Mouse (Mus musculus) limb, embryonic 13.5 days (tissue): ENCODE measurements around the gene Mrap2. TPM values are rescaled to one million over a fixed set of nuclear protein-coding genes. Genes with fewer than 3 reads are reported as not detected.
"Not testable (repeated sequence)": the region's sequence is repeated elsewhere in the genome, so short reads cannot be mapped to it uniquely, and the experiment has no call there.

ENCODE experiments used
- ATAC-seq: fragments of 200-750 bp; cut with Nextera tagmentation; 2 replicates; pipeline ENCODE4 v1.8.0; 2017; ENCODE audit warnings: low read depth, moderate number of reproducible peaks, moderate TSS enrichment; ENCODE audit not compliant: low FRiP score
- H3K27ac ChIP-seq: fragments of 300-500 bp; sonication (generic); 2 replicates; pipeline ENCODE4 v1.5.1; 2015; ENCODE audit warnings: inconsistent platforms, mild to moderate bottlenecking, moderate library complexity
- H3K27me3 ChIP-seq: fragments of 300-500 bp; sonication (generic); 2 replicates; pipeline ENCODE4 v1.6.1; 2015; ENCODE audit warnings: mild to moderate bottlenecking, inconsistent platforms
- H3K36me3 ChIP-seq: fragments of 300-500 bp; sonication (generic); 2 replicates; pipeline ENCODE4 v1.6.1; 2015; ENCODE audit warnings: inconsistent platforms, mild to moderate bottlenecking, moderate library complexity
- H3K4me1 ChIP-seq: fragments of 300-500 bp; sonication (generic); 2 replicates; pipeline ENCODE4 v1.6.1; 2015; ENCODE audit warnings: inconsistent platforms
- H3K4me2 ChIP-seq: fragments of 300-500 bp; sonication (generic); replicated peaks from 2 replicates; pipeline ENCODE4 v1.6.1; 2015; ENCODE audit warnings: inconsistent platforms, mild to moderate bottlenecking, moderate library complexity
- H3K4me3 ChIP-seq: fragments of 300-500 bp; sonication (generic); 2 replicates; pipeline ENCODE4 v1.5.1; 2015; ENCODE audit warnings: moderate library complexity, mild to moderate bottlenecking, inconsistent platforms
- H3K9ac ChIP-seq: fragments of 300-500 bp; sonication (generic); 2 replicates; pipeline ENCODE4 v1.6.1; 2015; ENCODE audit warnings: mild to moderate bottlenecking, inconsistent platforms
- H3K9me3 ChIP-seq: fragments of 300-500 bp; sonication (generic); 2 replicates; pipeline ENCODE4 v1.6.1; 2016; ENCODE audit warnings: inconsistent platforms
- WGBS: fragments of 180-500 bp; shearing (Covaris S2); methylation state at CpG from one replicate; pipeline ENCODE4 v1.1.7; 2015; 5-methylcytosine and 5-hydroxymethylcytosine counted together
- polyA plus RNA-seq: library from polyadenylated mRNA; unstranded; fragments of >200 nt; fragmentation: Nextera tagmentation; extraction: Ambion mirVana; gene quantifications from 2 replicates; pipeline ENCODE4 v1.2.1, GENCODE M21; 2015

Mrap2 gene
- 0.18 and 0.38 TPM in 2 replicates for polyA plus RNA-seq

DNA sequence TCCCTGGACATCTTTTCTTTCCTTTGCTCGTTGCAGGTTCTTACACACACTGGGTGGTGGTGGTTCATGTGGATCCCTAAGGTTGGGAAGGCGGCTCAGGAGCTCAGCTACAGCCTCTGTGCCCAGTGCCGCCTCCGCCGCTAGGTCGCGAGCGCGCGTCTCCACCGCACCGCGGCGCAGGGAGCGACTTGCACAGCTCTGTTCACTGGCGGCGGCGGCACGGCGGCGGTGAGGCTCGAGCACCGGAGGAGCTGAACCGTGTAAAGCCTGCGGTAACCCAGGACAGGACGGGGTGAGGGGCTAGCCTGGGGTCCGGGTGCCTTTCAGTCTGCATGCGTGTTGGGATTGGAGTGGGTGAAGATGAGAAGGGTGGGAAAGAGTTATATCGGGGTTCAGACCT lies at the start of gene Mrap2:
Gene Mrap2 (plus strand): TSS at position 201 of the 400 bp plus-strand sequence.
- Histone ChIP-seq H3K4me3 (peak within 1 kb of the TSS; percentile 40), H3K4me2 (peak within 1 kb of the TSS; percentile 65), H3K27me3 (peaks cover 55% of the 10 kb centered on the region), H3K36me3 (no peaks in the 10 kb centered on the region), H3K9ac (peak within 1 kb of the TSS; percentile 43), H3K27ac (no peak within 1 kb of the TSS), H3K9me3 (no peaks in the 10 kb centered on the region), H3K4me1 (peaks cover 13% of the 10 kb centered on the region)
- 1% methylated on average over 29 of the region's 29 CpGs for WGBS
- peak; percentile 79 for ATAC-seq

DNA sequence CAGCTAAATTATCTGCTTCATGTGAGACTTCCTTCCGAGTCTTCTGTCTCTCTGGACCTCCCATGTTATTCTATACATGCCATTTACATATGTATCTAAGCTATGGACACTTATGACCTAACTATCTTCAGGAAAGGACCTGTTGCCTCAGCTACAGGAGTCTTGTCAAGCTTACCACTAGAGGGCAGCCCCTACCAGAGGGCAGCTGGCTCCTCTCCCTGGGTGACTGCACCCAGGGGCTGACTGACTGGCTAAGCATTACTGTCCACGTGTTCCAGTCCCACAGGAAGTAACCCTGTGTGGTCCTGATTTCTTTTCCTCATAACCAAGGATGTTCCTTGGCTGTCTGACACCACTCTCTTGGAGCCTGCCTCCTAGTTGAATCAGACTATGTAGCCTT lies 46.1 kb upstream of the Mrap2 start:
- Histone ChIP-seq H3K36me3 (no peaks in the 10 kb centered on the region), H3K4me1 (no peaks in the 10 kb centered on the region), H3K9me3 (no peaks in the 10 kb centered on the region), H3K4me2 (no peak overlapping the region), H3K9ac (no peak overlapping the region), H3K4me3 (no peak overlapping the region), H3K27ac (no peak overlapping the region), H3K27me3 (no peaks in the 10 kb centered on the region)
- WGBS = 66% methylated on average over 2 of the region's 2 CpGs
- ATAC-seq = no peak

DNA sequence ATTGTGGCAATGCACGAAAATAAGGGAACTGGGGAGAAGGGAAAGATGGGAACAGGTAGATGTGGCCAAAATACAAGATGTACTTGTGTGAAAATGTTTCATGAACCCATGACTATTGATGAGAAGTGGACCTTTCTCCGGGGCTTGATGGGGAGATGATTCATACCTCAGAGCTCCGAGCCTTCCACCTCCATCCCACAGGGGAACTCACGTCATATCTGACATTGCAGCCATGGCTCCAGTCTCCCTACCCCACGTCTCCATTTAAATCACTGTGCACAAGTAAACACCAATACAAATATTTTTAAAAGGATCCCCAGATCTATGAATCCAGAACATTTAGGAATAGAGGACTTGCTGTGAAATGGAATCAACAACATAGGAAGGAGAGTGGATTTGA lies 29.1 kb upstream of the Mrap2 start:
- no peak for ATAC-seq
- no peak overlapping the region for H3K4me2 ChIP-seq
- no peak overlapping the region for H3K9ac ChIP-seq
- 84% methylated on average over 5 of the region's 5 CpGs for WGBS
- H3K4me3 ChIP-seq = no peak overlapping the region
- H3K27me3 ChIP-seq = no peaks in the 10 kb centered on the region
- no peaks in the 10 kb centered on the region for H3K9me3 ChIP-seq
- no peak overlapping the region for H3K27ac ChIP-seq
- H3K36me3 ChIP-seq = no peaks in the 10 kb centered on the region
- H3K4me1 ChIP-seq = no peaks in the 10 kb centered on the region

DNA sequence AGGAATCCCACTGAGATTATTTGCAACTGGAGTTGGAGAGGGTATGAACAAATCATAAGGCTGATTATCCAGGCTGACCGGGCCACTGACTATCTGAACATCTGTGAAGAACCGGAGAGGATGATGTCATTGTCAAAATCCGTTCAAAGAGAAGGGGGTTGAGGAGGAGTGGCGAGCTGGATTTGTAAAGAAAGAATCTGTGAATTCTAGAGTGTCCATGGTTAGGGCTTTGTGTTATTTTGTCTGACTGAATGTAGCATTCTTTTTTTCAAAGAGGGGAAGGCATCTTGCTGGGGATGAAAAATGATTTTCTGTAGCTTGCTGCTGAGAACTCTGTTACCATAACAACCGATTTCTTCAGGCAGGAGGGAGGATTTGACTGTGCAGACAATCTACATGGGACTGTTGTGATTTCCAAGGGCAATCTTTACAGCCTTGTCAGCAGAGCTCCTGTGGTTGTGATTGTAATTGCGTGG lies 28.6 kb upstream of the Mrap2 start:
- no peak for ATAC-seq
- no peaks in the 10 kb centered on the region for H3K9me3 ChIP-seq
- H3K4me2 ChIP-seq = no peak overlapping the region
- H3K36me3 ChIP-seq = no peaks in the 10 kb centered on the region
- H3K27me3 ChIP-seq = no peaks in the 10 kb centered on the region
- no peaks in the 10 kb centered on the region for H3K4me1 ChIP-seq
- WGBS = 72% methylated on average over 6 of the region's 6 CpGs
- H3K9ac ChIP-seq = no peak overlapping the region
- no peak overlapping the region for H3K27ac ChIP-seq
- no peak overlapping the region for H3K4me3 ChIP-seq

DNA sequence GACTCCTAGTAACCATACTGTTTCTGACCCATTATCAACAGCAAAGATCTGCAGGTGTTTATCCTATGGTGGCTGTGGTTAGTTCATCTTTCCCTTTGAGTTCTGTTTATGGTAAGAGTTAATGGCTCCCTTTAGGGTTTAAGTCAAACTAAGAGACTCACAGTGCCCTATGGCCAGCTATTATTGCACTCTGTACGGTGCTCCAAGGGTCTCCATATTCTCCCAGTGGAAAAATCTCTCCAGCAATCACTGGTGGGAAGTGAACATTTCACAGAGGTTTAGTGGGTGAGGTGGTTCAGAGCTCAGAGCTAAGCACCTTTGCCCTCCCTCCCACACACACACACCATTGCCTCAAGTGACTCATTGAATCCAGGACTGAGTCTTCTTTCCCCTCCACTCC lies 28.1 kb upstream of the Mrap2 start:
- WGBS = 56% methylated on average over 1 of the region's 1 CpGs
- ATAC-seq = no peak
- no peaks in the 10 kb centered on the region for H3K9me3 ChIP-seq

DNA sequence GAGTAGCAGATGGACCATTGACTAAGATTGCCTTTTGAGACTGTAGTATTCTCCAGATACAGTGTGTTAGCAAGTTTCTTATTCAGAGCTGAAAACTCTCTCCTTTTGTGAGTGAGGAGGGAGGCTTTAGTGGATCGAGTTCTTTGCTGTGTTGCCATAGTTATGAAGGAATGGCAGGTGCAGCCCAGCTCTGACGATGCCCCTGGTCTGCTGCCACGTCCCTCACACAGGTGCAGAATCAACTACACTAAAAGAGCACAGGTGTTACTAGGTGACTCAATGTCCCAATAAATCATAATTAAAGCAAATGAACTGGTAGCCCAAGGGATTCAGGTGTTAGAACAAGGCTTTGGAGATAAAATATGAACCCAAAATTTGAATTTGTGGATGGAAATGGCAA lies 25.1 kb upstream of the Mrap2 start:
- Histone ChIP-seq H3K4me2 (no peak overlapping the region), H3K9ac (no peak overlapping the region), H3K36me3 (no peaks in the 10 kb centered on the region), H3K9me3 (no peaks in the 10 kb centered on the region), H3K27ac (no peak overlapping the region), H3K27me3 (no peaks in the 10 kb centered on the region), H3K4me3 (no peak overlapping the region), H3K4me1 (0 out of 2 replicates have a peak, but pooled peaks cover 4% of the 10 kb centered on the region)
- 0 out of 2 replicates have a peak, but pooled peaks have one; percentile 12 for ATAC-seq
- 43% methylated on average over 3 of the region's 3 CpGs for WGBS

More for the DNA sequence above, 28.1 kb upstream of the Mrap2 start:
- Histone ChIP-seq H3K27me3 (no peaks in the 10 kb centered on the region), H3K9ac (no peak overlapping the region), H3K4me3 (no peak overlapping the region), H3K4me2 (no peak overlapping the region), H3K36me3 (no peaks in the 10 kb centered on the region), H3K4me1 (no peaks in the 10 kb centered on the region), H3K27ac (no peak overlapping the region)

DNA sequence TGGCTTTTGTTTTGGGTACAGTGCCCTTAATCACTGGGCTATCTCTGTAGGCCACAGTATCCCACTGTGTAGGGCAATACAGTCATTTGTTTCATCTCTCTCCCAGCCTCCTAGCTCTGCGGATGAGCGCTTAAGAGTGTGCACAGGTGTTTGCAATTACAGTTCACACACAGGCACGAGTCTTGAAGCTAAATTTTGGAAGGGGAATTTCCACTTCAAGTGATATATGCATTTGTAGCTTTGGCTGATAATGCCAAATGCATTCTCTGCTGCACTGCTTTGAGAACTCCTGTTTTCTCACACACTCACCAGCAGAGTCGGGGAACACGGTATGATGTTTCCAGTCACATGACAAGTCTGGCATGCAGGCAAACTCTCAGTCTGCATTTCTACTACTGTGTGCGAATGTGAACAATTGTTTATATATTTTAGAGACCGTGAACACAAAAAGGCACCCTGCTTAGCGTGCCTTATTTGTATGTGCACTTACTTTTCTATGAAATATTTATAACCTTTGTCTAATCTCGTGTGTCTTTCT lies 22.1 kb upstream of the Mrap2 start:
- no peak overlapping the region for H3K4me2 ChIP-seq
- no peak overlapping the region for H3K27ac ChIP-seq
- 45% methylated on average over 9 of the region's 9 CpGs for WGBS
- no peak overlapping the region for H3K4me3 ChIP-seq
- H3K9me3 ChIP-seq = no peaks in the 10 kb centered on the region
- no peak overlapping the region for H3K9ac ChIP-seq
- H3K27me3 ChIP-seq = no peaks in the 10 kb centered on the region
- peak; percentile 57; the same call in 1 of the 2 replicates for ATAC-seq
- H3K36me3 ChIP-seq = no peaks in the 10 kb centered on the region
- H3K4me1 ChIP-seq = 0 out of 2 replicates have a peak, but pooled peaks cover 4% of the 10 kb centered on the region

DNA sequence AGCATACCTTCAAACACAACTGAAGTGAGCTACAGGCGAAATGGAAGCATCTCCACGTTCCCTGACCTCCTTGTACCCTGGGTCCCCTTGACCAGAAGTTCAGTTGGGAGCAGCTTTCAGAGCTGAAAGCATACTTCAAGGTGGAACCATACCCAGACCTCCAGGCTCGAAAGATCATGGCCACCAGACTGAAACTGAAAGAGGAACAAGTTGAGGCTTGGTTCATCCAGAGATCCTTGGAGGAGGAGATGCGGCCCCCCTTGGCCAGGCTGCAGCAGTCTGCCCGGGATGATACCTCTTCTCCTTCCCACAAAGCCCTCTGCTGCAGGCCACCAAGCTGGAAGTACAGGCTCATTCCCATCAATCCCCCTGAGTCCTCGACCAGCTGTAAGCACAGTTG lies 17.1 kb upstream of the Mrap2 start:
- not testable (repeated sequence) for H3K27me3 ChIP-seq, H3K27ac ChIP-seq, H3K4me3 ChIP-seq, H3K9me3 ChIP-seq, H3K4me1 ChIP-seq, ATAC-seq, H3K36me3 ChIP-seq, H3K9ac ChIP-seq, H3K4me2 ChIP-seq
- 86% methylated on average over 6 of the region's 6 CpGs for WGBS

DNA sequence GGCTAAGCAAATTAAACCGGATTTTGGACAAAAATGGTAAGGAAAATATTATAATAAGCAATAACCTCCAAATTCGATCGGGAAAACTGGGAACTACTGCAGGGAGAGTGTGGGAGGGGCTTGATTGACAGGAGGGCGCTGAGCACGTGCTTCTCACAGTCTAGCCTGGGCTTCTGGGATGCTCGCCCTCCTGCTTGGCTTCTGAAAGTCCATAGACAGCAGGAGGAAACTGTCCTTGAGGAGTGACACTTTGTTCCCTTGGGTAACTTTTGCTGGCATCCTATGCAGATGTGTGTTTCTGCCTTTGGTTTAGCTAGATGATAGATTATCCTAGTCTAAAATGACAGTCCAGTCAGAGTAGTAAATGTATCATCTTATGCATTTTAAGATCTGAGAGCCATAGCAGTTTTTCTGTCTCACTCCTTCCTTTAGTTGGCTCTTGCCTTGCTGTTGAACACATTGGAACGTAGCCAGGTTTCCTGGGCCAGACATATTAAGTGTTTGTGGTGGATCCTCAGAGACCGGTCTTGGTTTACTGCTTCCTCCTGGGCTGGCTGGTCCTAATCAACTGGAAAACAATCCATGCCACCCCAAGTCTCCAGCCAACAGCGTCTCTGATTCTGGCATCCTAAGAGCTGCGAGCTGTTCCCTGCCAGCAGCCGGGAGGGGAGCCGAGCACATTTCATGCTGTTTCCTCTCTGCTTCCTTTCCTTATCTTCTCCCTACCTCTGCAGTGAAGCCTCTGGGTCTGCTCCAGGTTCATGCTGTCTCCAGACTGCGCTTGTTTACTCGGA lies 8.1 kb upstream of the Mrap2 start:
- WGBS = 59% methylated on average over 14 of the region's 14 CpGs
- Histone ChIP-seq H3K4me3 (no peak overlapping the region), H3K4me2 (no peak overlapping the region), H3K27me3 (peaks cover 11% of the 10 kb centered on the region; the same call in 1 of the 2 replicates), H3K36me3 (no peaks in the 10 kb centered on the region), H3K4me1 (peaks cover 7% of the 10 kb centered on the region), H3K9ac (no peak overlapping the region), H3K9me3 (peaks cover 4% of the 10 kb centered on the region; the same call in 1 of the 2 replicates), H3K27ac (no peak overlapping the region)
- no peak for ATAC-seq

DNA sequence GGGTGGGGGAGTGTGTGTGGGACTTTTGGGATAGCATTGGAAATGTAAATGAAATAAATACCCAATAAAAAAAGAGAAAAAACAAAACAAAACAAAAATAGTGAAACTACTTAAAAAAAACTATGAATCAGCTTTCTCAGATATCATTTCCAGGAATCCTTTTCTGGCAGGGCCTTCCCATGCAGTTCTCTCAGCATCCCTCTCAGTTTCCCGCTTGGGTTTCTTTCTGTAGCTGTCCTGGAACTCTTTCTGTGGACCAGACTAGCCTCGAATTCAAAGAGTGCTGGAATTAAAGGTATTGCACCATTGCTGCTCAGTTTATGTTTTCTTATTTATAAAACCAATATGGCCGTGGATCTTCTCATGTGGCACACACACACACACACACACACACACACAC lies 1.0 kb upstream of the Mrap2 start:
- 92% methylated on average over 3 of the region's 3 CpGs for WGBS
- Histone ChIP-seq H3K4me3 (no peak overlapping the region), H3K27me3 (peaks cover 56% of the 10 kb centered on the region), H3K27ac (no peak overlapping the region), H3K4me1 (peaks cover 13% of the 10 kb centered on the region), H3K9ac (no peak overlapping the region), H3K36me3 (no peaks in the 10 kb centered on the region), H3K9me3 (no peaks in the 10 kb centered on the region), H3K4me2 (no peak overlapping the region)
- ATAC-seq = no peak

DNA sequence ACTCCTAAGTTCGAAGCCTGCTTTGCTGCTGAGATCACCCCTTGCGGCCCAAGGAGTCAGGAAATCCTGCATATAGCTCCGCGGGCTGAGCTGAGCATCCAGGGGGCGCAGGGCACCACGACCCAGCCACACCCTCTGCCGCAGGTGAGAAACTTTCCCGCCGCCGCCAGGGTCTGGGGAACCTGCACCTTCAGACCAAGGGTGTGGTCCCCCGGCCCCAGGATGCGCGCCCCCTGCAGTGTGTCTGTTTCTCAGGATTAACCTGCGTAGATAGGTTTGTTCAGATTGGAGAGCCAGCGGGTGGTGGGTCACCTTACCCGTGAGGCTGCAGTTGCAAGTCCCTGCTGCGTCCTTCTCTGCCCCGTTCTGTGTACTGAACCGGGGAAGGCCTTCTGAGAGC lies 426 bp downstream of the Mrap2 start:
- 2% methylated on average over 19 of the region's 19 CpGs for WGBS
- H3K4me3 ChIP-seq = peak overlapping the region; percentile 40
- no peak overlapping the region for H3K27ac ChIP-seq
- ATAC-seq = peak; percentile 17; the same call in 1 of the 2 replicates
- H3K36me3 ChIP-seq = no peaks in the 10 kb centered on the region
- H3K27me3 ChIP-seq = peaks cover 52% of the 10 kb centered on the region
- peaks cover 13% of the 10 kb centered on the region for H3K4me1 ChIP-seq
- H3K4me2 ChIP-seq = peak overlapping the region; percentile 65
- no peaks in the 10 kb centered on the region for H3K9me3 ChIP-seq
- peak overlapping the region; percentile 43 for H3K9ac ChIP-seq

DNA sequence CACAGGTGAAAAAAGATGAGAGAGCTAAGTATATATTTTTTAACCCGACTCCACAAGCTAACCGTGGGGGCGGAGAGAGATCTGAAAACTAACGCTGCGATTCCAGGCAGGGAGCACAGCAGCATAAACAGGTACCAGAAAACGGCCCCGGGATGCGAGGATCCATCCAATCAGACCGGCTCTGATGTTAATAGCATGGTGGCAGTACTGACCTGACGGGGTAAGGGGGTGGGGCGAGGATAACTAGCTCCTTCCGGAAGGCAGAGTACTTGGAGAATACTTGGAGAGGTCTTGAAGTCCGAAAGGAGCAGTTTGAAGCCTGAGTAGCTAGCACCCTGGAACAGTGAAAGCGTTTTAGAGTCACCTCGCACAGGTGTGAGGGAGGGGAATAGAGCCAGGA lies 1.1 kb downstream of the Mrap2 start:
- H3K4me1 ChIP-seq = peaks cover 13% of the 10 kb centered on the region
- ATAC-seq = no peak
- H3K4me3 ChIP-seq = peak overlapping the region; percentile 40
- H3K36me3 ChIP-seq = no peaks in the 10 kb centered on the region
- 2% methylated on average over 15 of the region's 15 CpGs for WGBS
- no peak overlapping the region for H3K27ac ChIP-seq
- H3K27me3 ChIP-seq = peaks cover 52% of the 10 kb centered on the region
- H3K9ac ChIP-seq = no peak overlapping the region
- H3K4me2 ChIP-seq = peak overlapping the region; percentile 65
- H3K9me3 ChIP-seq = no peaks in the 10 kb centered on the region
